Mouse (Mus musculus) frontal cortex, postnatal 36 days (tissue): ENCODE data around the gene Cep63.

Experiments used
- DNase-seq, 2 experiments: peaks; one replicate each; pipeline ENCODE4 v3.0.0; 2022; ENCODE audit warnings: low spot score in 2 of 2

The Cep63 gene

GRCm38 (mm10) chr9:102558463-102558862 is 67.9 kb downstream of the Cep63 start:
- no peak for DNase-seq

- no peak for DNase-seq
Observed at GRCm38 (mm10) chr9:102553781-102554180, 72.6 kb downstream of the Cep63 start.

- DNase-seq, result no peak
Observed at GRCm38 (mm10) chr9:102551771-102552170, 74.6 kb downstream of the Cep63 start.

GRCm38 (mm10) chr9:102549211-102549610 is 77.1 kb downstream of the Cep63 start:
- no peak for DNase-seq

- DNase-seq, result no peak
Observed at GRCm38 (mm10) chr9:102547028-102547354, 79.3 kb downstream of the Cep63 start.

- no peak for DNase-seq
Observed at GRCm38 (mm10) chr9:102546256-102547027, 79.9 kb downstream of the Cep63 start.

- peak in 1 of 2 experiments; percentile 19 for DNase-seq
Observed at GRCm38 (mm10) chr9:102545406-102546255, 80.7 kb downstream of the Cep63 start.

- peak; percentile 92 for DNase-seq
Observed at GRCm38 (mm10) chr9:102544773-102545366, 81.5 kb downstream of the Cep63 start.

- DNase-seq, result no peak
Observed at GRCm38 (mm10) chr9:102544116-102544772, 82.1 kb downstream of the Cep63 start.

- no peak for DNase-seq
Observed at GRCm38 (mm10) chr9:102543761-102544115, 82.6 kb downstream of the Cep63 start.

- no peak for DNase-seq
Observed at GRCm38 (mm10) chr9:102542540-102542939, 83.8 kb downstream of the Cep63 start.

- DNase-seq, result no peak
Observed at GRCm38 (mm10) chr9:102541666-102542065, 84.7 kb downstream of the Cep63 start.

GRCm38 (mm10) chr9:102539699-102540098 is 86.6 kb downstream of the Cep63 start:
- DNase-seq, result no peak

GRCm38 (mm10) chr9:102536968-102537367 is 89.4 kb downstream of the Cep63 start:
- DNase-seq, result no peak
